In the genomic region with DNA sequence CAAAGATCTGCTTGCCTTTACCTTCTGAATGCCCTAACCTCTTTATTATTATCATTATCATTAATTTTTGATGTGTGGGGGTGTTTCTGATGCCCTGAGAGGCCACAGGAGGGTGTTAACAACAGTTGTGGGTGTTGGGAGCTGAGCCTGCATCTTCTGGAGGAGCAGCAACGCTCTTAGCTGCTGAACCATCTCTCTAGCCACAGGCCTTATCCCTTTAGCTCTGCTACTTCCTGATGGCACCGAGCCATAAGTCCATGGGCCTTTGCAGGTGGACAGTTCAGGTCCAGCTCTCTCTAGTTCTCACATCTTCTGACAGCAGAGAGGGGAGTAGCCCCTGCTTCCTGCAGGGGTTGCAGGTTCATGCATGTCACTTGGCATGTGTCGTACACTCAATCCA, we compare ENCODE assay signal across 32 mouse cellular contexts. TPM values are rescaled to one million over a fixed set of nuclear protein-coding genes. Genes with fewer than 3 reads are reported as not detected.
"Had no signal": no experiment of that assay in that cellular context is flagged by ENCODE, and none has a peak within 500 bp of the region (broad histone marks: within the 10 kb centered on the region; RNA-seq: fewer than 3 reads in every experiment).

No protein-coding gene starts in this region.

- H3K4me1 ChIP-seq: heart, embryonic 15.5 days; hindbrain, embryonic 12.5 days; hindbrain, embryonic 13.5 days; hindbrain, embryonic 15.5 days; intestine, embryonic 15.5 days; kidney, embryonic 15.5 days had no signal

- H3K4me3 ChIP-seq: heart, embryonic 10.5 days; heart, embryonic 12.5 days; heart, embryonic 13.5 days; heart, embryonic 15.5 days; hindbrain, embryonic 10.5 days; hindbrain, embryonic 12.5 days; hindbrain, embryonic 13.5 days; hindbrain, embryonic 15.5 days; intestine, embryonic 15.5 days; kidney, embryonic 15.5 days; layer of hippocampus, adult 2 months; left cerebral cortex, adult 2 months had no signal

- H3K9me3 ChIP-seq: heart, embryonic 10.5 days; heart, embryonic 13.5 days; heart, embryonic 15.5 days; hindbrain, embryonic 13.5 days; hindbrain, embryonic 15.5 days; intestine, embryonic 15.5 days had no signal

- H3K27me3 ChIP-seq: heart, embryonic 12.5 days; heart, embryonic 13.5 days; heart, embryonic 15.5 days; hindbrain, embryonic 12.5 days; hindbrain, embryonic 15.5 days; intestine, embryonic 15.5 days; kidney, embryonic 15.5 days had no signal

- H3K27ac ChIP-seq: heart, embryonic 10.5 days; heart, embryonic 13.5 days; heart, embryonic 15.5 days; hindbrain, embryonic 10.5 days; hindbrain, embryonic 12.5 days; hindbrain, embryonic 13.5 days; hindbrain, embryonic 14.5 days; hindbrain, embryonic 15.5 days; hindbrain, postnatal 0 days; intestine, embryonic 15.5 days; kidney, embryonic 15.5 days; kidney, postnatal 0 days; layer of hippocampus, adult 2 months; left cerebral cortex, adult 2 months had no signal

- DNase-seq: heart, postnatal 10 days; heart, postnatal 14 days; heart, postnatal 36 days; heart, postnatal 4 days; kidney, adult 11 months; kidney, adult 18-20 months; kidney, adult 8-10 months; kidney, postnatal 10 days; kidney, postnatal 14 days; kidney, postnatal 4 days; layer of hippocampus, adult 9-11 months; layer of hippocampus, postnatal 36 days had no signal

- H3K36me3 ChIP-seq: heart, embryonic 10.5 days; heart, embryonic 12.5 days; heart, embryonic 13.5 days; heart, embryonic 15.5 days; hindbrain, embryonic 10.5 days; hindbrain, embryonic 12.5 days; hindbrain, embryonic 13.5 days; hindbrain, embryonic 15.5 days; intestine, embryonic 15.5 days; kidney, embryonic 15.5 days had no signal

- H3K9ac ChIP-seq: heart, embryonic 12.5 days; heart, embryonic 13.5 days; heart, embryonic 15.5 days; hindbrain, embryonic 12.5 days; hindbrain, embryonic 13.5 days; hindbrain, embryonic 14.5 days; hindbrain, embryonic 15.5 days; intestine, embryonic 15.5 days; kidney, embryonic 15.5 days had no signal

RNA-seq across cellular contexts. Expression of a gene that starts 27.6 kb away (rescaled TPM):
- total RNA-seq: layer of hippocampus, adult 18-20 months; layer of hippocampus, postnatal 36 days; left cerebral cortex, adult 18-20 months had no signal
- polyA plus RNA-seq: heart, embryonic 11.5 days; hindbrain, embryonic 10.5 days; hindbrain, embryonic 11.5 days; hindbrain, embryonic 14.5 days; inflammation-experienced regulatory T-cells, adult 6 months had no signal
